Mouse (Mus musculus): ENCODE results near the gene Ubtfl1. TPM values are rescaled to one million over a fixed set of nuclear protein-coding genes. Genes with fewer than 3 reads are reported as not detected.

Gene Ubtfl1
- polyA plus RNA-seq, 1 experiment = 0.31 TPM

DNA sequence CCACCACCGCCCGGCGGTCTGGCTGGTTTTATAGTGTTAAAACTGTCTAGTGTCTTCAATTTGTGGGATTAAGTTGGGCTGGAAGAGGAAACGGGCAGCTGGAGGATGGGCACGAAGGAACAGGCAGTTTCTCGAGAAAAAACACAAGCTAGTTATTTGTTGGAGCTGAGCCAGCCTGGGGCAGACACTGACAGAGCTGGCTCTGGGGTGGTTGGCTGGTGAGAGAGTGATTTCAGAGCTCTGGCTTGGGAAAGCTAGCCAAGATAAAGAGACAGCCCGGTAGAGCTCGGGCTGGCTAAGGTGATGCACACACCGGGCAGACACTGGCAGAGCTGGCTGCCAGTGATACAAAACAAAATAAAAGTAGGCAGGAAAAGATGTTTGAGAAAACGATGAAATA lies 27.5 kb downstream of the Ubtfl1 start:
- Histone ChIP-seq H3K36me3 (ENCODE audit: control insufficient read depth, insufficient read depth, low read length, poor library complexity, severe bottlenecking) (no peaks in the 10 kb centered on the region), H3K9me3 (replicated peaks; ENCODE audit: control insufficient read depth, insufficient read depth, low read length, poor library complexity, severe bottlenecking) (no peaks in the 10 kb centered on the region), H3K9ac (ENCODE audit: low read depth, poor library complexity, severe bottlenecking) (no peak overlapping the region), H3K4me1 (ENCODE audit: control insufficient read depth, insufficient read depth, low read length) (no peaks in the 10 kb centered on the region), H3K4me3 (ENCODE audit: low read depth, low read length) (no peak overlapping the region), H3K27me3 (ENCODE audit: control insufficient read depth, insufficient read depth, low read length, poor library complexity, severe bottlenecking) (no peaks in the 10 kb centered on the region), H3K27ac (ENCODE audit: insufficient read depth, low read length) (no peak overlapping the region)
- no peak for TF ChIP-seq CTCF (IDR thresholded peaks at IDR 0.05; ENCODE audit: low read depth, low read length)
- no peak for TF ChIP-seq EP300 (IDR thresholded peaks at IDR 0.05; ENCODE audit: insufficient read depth, low read depth, low read length)
- TF ChIP-seq POLR2A (IDR thresholded peaks at IDR 0.05; ENCODE audit: insufficient read depth, low read length) = no peak

DNA sequence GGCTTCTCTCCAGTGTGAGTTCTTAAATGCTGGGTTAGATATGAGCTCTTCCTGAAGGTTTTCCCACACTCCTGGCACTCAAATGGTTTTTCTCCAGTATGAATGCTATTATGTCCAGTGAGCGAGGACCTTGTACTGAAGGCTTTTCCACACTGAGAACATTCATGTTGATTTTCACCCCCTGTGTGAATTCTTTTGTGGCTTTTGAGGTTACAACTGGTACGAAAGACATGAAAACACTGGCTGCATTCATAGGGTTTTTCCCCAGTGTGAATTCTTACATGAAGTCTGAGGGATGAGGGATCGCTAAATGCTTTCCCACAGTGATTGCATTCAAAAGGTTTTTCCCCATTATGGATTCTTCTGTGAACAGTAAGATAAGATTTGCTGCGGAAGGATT lies 52.3 kb downstream of the Ubtfl1 start:
- TF ChIP-seq EP300 (IDR thresholded peaks at IDR 0.05; ENCODE audit: insufficient read depth, low read depth, low read length) = no peak
- TF ChIP-seq CTCF (IDR thresholded peaks at IDR 0.05; ENCODE audit: low read depth, low read length) = no peak
- no peak overlapping the region for H3K27ac ChIP-seq (ENCODE audit: insufficient read depth, low read length)
- H3K36me3 ChIP-seq (ENCODE audit: control insufficient read depth, insufficient read depth, low read length, poor library complexity, severe bottlenecking) = no peaks in the 10 kb centered on the region; the same call in 1 of the 2 replicates
- no peaks in the 10 kb centered on the region for H3K27me3 ChIP-seq (ENCODE audit: control insufficient read depth, insufficient read depth, low read length, poor library complexity, severe bottlenecking)
- no peaks in the 10 kb centered on the region for H3K9me3 ChIP-seq (replicated peaks; ENCODE audit: control insufficient read depth, insufficient read depth, low read length, poor library complexity, severe bottlenecking)
- no peaks in the 10 kb centered on the region for H3K4me1 ChIP-seq (ENCODE audit: control insufficient read depth, insufficient read depth, low read length)
- H3K4me3 ChIP-seq (ENCODE audit: low read depth, low read length) = no peak overlapping the region
- H3K9ac ChIP-seq (ENCODE audit: low read depth, poor library complexity, severe bottlenecking) = no peak overlapping the region

Other genes starting within 250 kb of the Ubtfl1 start
- gene Chordc1, start 112.3 kb upstream of the Ubtfl1 start, polyA plus RNA-seq (2011; ENCODE audit: insufficient read depth, insufficient read length, low read depth, missing spikeins) = 120 and 141 TPM in 2 replicates
- gene Naalad2, start 1.4 kb upstream of the Ubtfl1 start, polyA plus RNA-seq (2011; ENCODE audit: insufficient read depth, insufficient read length, low read depth, missing spikeins) = 0.24 TPM in 1 of 2 replicates, not detected in the other
- not detected in 2 replicates for gene Mbd3l2, start 26.2 kb downstream of the Ubtfl1 start, polyA plus RNA-seq (2011; ENCODE audit: insufficient read depth, insufficient read length, low read depth, missing spikeins)
- 3.3 and 3.9 TPM in 2 replicates for gene Zfp558, start 73.8 kb downstream of the Ubtfl1 start, polyA plus RNA-seq (2011; ENCODE audit: insufficient read depth, insufficient read length, low read depth, missing spikeins)
- not detected in 2 replicates for gene Mbd3l1, start 73.9 kb downstream of the Ubtfl1 start, polyA plus RNA-seq (2011; ENCODE audit: insufficient read depth, insufficient read length, low read depth, missing spikeins)